Mouse (Mus musculus) G1E-ER4 (cell line): ENCODE measurements around the gene Ccin. TPM values are rescaled to one million over a fixed set of nuclear protein-coding genes. Genes with fewer than 3 reads are reported as not detected.

Source experiments
- GATA1 ChIP-seq: IDR thresholded peaks from one replicate; pipeline ENCODE4 v1.8.0; 2012; ENCODE audit warnings: low read length, inconsistent platforms
- polyA plus RNA-seq: library from polyadenylated mRNA; stranded (reverse); fragments of >175 nt; gene quantifications from 2 replicates; pipeline ENCODE4 v1.2.3, GENCODE M21; 2012

The Ccin gene
- polyA plus RNA-seq, 1 experiment = not detected

DNA sequence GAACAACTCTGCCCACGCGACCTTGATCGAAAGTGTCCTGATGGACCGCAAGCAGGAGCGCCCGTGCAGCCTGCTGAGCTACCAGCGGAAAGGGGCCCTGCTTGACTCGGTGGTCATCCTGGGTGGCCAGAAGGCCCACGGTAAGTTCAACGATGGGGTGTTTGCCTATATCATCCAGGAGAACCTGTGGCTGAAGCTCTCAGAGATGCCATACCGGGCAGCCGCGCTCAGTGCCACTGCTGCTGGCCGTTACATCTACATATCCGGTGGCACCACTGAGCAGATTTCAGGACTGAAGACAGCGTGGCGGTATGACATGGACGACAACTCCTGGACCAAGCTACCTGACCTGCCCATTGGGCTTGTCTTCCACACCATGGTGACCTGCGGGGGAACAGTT is 1.0 kb downstream of the Ccin start:
- TF ChIP-seq GATA1 = no peak

DNA sequence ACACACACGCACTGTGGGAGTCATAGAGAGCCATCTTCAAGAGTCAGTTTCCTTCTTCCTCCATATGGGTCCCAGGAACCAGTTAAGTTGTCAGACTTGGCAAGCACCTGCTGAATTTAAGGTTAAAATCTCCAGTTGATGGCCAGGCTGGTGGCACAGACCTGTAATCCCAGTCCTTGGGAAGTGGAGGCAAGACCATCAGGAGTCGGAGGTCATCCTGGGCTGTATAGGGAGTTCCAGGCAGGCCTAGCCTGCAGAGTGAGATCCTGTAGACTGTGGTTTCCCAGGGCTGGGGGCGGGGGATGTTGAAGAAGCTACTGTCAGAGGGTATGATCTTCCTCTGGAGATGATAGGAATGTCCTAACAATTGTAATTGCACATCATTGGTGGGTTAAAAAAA is 5.7 kb downstream of the Ccin start:
- no peak for TF ChIP-seq GATA1

DNA sequence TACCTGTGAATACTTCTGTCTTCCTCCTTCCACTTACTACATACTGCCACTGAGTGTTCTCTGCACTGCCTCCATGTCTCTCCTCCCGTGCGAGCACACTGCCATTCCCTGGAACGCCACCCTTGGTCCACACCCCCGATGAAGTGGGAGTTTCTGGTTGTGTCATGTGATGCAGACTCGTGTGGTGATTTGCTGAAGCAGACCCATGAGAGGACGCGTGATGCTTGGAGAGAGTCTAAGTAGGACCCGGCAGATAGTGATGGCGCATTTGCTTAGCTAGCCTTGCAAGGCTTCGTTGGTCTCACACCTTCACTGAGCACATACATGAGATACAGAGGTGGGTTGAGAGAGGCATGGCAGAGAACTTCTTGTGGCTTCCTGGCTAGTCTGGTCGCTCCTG is 9.8 kb downstream of the Ccin start:
- TF ChIP-seq GATA1 = no peak

DNA sequence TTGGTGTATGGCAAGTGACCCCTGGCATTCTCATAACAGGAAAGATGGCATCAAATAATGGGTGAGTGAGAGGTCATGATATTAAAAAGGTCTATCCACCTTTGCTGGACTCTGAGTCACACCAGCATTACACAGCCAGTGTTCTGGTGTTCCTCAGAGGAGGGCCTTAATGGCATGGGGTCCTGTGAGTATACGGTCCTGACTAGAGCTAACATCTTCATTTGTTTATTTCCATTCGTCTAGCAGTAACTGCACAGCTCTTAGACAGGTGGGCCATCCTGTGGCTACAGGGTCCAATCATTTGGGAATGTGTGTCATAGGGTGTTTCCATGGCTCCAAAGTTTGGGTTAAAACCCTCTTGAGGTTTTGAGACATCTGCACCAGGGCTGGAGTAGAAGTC is 11.1 kb downstream of the Ccin start:
- TF ChIP-seq GATA1 = no peak

DNA sequence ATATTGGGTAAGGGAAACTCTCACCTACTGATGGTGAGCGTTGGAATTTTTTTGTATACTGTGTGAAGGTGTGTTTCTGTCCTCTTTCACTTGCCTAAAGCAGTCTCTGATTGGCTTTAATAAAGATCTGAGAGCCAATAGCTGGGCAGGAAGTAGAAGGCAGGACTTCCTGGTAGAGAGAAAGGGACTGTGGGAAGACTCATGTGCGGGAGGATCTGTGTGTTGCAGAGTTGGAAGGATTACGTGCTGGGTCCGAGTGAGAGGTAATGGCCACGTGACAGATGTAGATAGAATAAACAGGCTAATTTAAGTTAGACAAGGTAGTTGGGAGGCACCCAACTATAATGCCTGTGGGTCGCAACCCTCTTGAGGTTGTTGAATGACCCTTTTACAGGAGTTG is 20.3 kb downstream of the Ccin start:
- no peak for TF ChIP-seq GATA1

DNA sequence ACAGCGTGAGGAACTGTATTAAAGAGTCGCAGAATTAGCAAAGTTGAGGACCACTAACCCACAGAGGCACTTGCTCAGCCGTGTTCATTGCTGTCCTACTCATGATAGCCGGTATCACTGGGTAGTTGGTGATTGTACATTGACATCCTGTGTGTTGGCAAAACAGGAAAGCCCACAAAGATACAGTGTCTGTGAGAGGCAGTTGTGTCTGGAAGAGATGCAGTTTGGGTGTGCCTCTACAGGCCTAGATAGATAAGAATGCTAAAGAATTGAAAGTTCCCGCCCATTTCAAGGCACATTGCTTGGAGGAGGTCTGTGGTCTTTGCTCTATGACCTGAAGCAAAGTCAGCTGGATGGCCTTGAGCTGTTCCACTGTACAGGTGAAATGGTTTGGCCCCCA is 20.8 kb downstream of the Ccin start, which contains the start of gene Clta:
Clta (plus strand) TSS at position 327 of the 400 bp plus-strand sequence.
- peak; percentile 87 for TF ChIP-seq GATA1

DNA sequence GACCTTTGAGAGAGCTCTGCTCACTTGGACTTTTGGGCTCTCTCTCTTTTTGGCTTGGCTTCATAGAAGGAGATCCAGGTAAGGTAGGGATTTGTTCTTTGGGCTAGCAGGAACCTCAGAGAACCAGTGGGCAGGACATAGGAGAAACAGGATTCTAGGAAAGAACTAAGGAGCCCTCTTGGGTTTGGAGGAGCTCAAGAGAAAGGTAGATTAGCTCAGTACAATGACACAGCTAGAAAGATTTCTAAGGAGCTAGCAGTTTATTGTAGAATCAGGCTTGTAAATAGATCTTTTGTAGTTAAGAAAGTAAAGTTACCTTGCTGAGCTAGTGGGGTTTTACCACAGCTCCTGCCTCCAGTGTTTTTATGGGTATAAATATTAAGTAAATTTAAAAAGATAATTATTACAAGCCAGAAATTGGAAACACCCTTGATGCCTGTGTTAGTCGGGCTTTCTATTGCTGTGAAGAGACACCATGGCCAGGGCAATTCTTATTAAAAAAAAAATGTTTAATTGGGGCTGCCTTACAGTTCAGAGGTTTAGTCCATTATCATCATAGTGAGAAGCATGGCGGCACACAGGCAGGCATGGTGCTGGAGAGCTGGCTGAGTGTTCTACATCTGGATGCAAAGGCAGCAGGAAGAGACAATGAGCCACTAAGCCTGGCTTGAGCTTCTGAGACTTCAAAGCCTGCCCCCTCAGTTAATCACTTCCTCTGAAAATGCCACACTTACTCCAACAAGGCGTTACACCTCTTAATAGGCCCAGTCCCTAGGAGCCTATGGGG is 21.5 kb downstream of the Ccin start:
- no peak for TF ChIP-seq GATA1

DNA sequence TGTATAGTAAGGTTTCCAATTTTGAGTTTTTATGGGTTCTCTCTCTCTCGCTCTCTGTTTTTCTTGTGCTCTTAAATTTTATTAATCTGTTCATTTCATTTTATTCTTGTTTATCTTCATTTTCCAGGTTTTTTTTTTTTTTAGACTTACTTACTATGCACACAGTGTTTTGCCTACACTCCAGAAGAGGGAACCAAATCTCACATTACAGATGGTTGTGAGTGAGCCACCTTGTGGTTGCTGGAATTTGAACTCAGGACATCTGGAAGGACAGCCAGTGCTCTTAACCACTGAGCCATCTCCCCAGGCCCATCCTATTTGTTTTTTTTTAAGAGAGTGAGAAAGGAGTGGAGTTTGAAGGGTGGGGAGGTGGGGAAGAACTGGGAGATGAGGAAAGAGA is 26.9 kb downstream of the Ccin start:
- TF ChIP-seq GATA1 = no peak

DNA sequence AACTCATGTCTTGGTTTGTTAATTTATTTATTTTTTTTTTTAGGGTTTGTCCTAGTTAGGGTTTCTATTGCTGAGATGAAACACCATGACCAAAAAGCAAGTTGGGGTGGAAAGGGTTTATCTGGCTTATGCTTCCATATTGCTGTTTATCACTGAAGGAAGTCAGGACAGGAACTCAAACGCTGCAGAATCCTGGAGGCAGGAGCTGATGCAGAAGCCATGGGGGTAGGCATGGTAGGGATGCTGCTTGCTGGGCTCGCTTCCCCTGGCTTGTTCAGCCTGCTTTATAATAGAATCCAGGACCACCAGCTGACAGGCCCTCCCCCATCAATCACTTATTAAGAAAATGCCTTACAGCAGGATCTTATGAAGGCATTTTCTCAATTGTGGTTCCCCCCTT is 27.6 kb downstream of the Ccin start:
- no peak for TF ChIP-seq GATA1

DNA sequence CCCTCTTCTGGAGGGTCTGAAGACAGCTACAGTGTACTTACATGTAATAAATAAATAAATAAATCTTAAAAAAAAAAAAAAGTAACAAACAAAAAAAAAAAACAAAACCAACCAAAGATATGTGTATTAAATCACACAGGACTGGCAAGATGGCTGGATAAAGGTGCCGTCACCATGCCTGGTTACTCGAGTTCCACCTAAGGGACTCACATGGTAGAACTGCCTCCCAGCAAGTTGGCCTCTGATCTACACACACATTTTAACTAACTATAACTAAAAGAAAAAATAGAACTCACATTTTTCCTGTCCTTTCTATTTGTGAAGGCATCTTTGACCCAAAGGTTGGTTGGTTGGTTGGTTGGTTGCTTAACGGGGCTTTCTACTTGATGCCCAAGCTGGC is 28.5 kb downstream of the Ccin start:
- TF ChIP-seq GATA1 = no peak

DNA sequence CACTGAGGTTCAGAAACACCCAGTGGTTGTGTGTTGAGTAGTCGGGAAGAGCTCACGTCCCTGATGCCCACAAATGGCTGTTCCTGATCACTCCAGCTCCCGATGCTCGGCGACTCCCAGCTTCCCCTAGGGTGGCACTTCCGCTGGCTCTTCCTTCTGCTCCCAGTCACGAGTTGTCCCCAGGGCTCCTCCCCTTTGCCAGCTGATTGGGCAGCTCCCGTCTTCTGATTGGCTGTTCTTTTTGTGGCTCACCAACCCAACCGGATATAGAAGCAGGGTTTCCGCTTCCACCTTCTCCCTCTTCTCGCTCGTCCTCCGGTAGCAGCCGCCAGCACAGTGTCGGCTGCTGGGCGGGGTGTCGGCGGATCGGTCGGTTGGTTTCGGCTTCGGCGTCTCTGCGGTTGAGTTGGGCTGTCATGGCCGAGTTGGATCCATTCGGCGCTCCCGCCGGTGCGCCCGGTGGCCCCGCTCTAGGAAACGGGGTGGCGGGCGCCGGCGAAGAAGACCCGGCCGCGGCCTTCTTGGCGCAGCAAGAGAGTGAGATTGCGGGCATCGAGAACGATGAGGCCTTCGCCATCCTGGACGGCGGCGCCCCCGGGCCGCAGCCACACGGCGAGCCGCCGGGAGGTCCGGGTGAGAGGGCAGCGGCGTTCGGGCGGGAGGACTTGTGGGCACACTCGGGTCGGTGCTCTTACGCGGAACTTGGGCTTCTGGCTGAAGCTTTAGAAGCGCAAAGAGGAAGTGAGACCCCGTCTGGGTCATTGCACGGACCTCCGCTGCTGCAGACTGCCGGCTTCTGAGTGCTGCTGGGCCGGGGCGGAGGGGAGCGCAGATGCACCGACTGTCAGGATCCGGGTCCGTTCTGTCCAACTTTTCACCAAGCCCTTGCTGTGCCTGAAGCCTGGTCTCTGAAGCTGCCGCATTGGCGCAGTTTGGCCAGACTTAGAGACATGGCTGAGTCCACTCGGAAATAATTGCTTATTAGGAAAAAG is 29.4 kb downstream of the Ccin start:
- no peak for TF ChIP-seq GATA1

DNA sequence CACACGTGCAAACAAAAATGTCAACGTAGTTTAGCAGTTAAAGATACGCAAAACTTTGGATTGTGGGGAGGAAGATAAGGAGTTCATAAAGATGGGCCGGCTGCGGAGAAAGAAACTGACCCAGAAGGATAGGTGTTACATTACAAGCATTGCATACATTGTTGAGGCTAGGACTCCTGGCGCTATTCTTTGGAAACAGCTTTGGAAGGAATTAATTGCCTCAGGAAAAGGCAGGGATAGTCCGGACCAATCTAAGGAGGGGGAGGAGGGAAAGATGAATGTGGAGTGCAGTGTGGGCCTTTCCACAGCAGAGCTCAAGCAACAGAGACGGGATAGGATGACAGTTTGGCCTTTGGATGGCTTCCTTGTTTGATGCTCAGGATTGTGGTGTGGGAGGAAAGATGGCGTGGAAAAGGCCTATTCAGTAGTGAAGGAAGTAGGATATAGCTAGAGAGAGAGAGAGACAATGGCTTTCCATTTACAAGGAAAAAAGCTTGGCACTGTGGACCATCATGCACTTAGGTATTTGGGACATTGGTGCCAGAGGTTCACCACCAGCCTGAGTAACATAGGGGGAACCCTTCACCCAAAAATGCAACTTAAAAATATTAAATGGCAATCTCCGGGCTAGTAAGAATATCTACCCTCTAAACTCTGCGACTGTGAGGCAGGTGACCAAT is 30.2 kb downstream of the Ccin start:
- no peak for TF ChIP-seq GATA1

DNA sequence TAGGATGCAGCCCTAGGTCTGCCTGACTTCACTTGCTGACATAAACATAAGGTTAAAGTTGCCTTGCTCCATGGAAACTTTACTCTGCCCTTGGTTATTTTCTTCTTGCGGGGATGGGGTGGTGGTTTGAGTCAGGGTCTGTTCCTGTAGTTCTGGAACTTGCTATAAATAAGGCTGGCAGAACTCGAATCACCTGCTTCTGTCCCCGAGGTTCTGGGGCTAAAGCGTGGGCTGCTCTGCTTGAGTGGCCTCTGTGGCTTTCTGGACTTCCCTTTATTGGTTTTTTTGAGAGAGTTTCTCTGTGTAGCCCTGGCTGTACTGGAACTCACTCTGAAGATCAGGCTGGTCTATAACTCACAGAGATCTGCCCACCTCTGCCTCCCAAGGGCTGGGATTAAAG is 32.8 kb downstream of the Ccin start:
- no peak for TF ChIP-seq GATA1

DNA sequence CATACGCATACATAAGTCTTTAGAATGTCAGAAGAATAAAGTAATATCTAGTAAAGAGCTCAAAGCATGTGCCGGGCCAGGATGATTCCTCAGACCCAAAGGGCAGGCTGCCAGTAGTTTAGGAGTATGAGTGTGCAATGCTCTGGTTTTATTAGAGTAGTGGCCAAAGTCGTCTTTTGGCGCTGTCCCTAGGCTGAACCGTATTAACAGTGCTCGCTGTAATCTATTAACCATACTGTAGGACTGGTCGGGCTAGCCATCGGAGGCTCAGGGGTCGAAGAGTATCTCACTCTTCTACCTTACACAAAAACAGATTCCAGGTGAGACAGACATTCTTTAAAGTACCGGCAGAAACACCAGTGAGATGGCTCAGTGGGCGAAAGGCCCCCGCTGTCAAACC is 33.5 kb downstream of the Ccin start:
- no peak for TF ChIP-seq GATA1

DNA sequence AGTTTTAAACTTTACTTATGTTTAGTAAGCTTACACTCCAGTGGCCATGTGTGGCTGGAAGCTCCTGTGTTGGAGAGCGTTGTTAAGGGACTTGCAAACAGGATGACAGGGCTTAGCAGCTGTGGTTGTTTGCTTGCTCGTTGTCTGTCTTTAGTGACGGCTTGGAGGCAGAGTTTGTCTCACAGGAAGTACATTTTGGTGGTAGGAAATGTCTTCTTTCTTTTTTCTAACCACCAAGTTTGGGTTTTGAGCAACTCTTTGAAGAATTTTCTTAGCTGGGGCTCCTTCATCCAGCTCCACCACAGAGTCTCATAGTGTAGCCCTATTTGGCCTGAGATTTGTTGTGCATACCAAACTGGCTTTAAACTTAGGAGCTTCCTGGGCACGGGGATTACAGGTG is 39.0 kb downstream of the Ccin start:
- no peak for TF ChIP-seq GATA1

DNA sequence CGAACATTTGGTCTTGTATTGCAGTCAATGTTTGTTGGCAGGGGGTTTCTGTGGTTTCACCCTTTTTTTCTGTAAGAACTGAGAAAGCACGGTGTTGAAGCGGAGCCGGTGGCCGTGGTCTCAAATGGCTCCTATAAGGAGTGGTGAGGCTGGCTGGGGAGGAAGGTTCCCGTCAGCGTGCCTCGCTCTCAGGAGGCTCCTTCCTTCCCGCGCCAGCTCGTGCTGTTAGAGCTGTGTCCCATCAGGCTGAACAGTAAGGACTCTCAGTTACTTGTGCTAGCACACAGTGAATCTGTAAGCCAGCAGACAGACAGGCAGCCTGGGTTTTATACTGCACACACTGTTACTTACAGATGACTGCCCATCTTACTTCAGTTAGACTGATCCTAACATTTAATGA is 39.5 kb downstream of the Ccin start:
- TF ChIP-seq GATA1 = no peak
